Mouse (Mus musculus): Measurements from ENCODE around the gene Adgrf3.

Adgrf3 gene

GRCm38 (mm10) chr5:30148133-30148920, 57.2 kb downstream of the Adgrf3 start:
- no peak for DNase-seq

- no peak for DNase-seq
Measured at GRCm38 (mm10) chr5:30146526-30146925, 59.0 kb downstream of the Adgrf3 start.
